Mouse (Mus musculus) MEL (cell line): ENCODE data around the gene Ppfibp1. TPM values are rescaled to one million over a fixed set of nuclear protein-coding genes. Genes with fewer than 3 reads are reported as not detected.

Experiments used
- DNase-seq: peaks from one replicate; pipeline ENCODE4 v3.0.0; 2011; ENCODE audit warnings: low read depth, low spot score
- H3K27ac ChIP-seq: 2 replicates; pipeline ENCODE4 v1.5.1; 2012; ENCODE audit warnings: low read depth, mild to moderate bottlenecking, control low read depth, low read length, moderate library complexity; ENCODE audit not compliant: control insufficient read depth
- H3K27me3 ChIP-seq, 2 experiments: fragments of 150-350 bp in 1 of 2; sonication (generic) in 1 of 2; 2 replicates each; pipeline ENCODE4 v1.6.1; 2012; ENCODE audit warnings: low read length in 2 of 2, mild to moderate bottlenecking in 2 of 2, improper control_type of control experiment in 1 of 2, moderate library complexity in 1 of 2; ENCODE audit not compliant: insufficient read depth in 2 of 2, control insufficient read depth in 1 of 2
- H3K36me3 ChIP-seq, 2 experiments: 2 replicates each; pipeline ENCODE4 v1.6.1; 2012 to 2014; ENCODE audit warnings: low read length in 2 of 2, improper control_type of control experiment in 1 of 2, inconsistent platforms in 1 of 2, mild to moderate bottlenecking in 1 of 2; ENCODE audit not compliant: insufficient read depth in 2 of 2, control insufficient read depth in 1 of 2
- H3K4me1 ChIP-seq, 2 experiments: fragments of 150-350 bp in 1 of 2; sonication (generic) in 1 of 2; 2 replicates each; pipeline ENCODE4 v1.6.1; 2012; ENCODE audit warnings: low read length in 2 of 2, improper control_type of control experiment in 1 of 2, mild to moderate bottlenecking in 1 of 2; ENCODE audit not compliant: insufficient read depth in 2 of 2, control insufficient read depth in 1 of 2
- H3K4me3 ChIP-seq, 2 experiments: fragments of 150-350 bp in 1 of 2; sonication (generic) in 1 of 2; 2 replicates each; pipeline ENCODE4 v1.5.1; 2012; ENCODE audit warnings: low read depth in 2 of 2, low read length in 2 of 2, mild to moderate bottlenecking in 2 of 2, moderate library complexity in 2 of 2, control low read depth in 1 of 2, improper control_type of control experiment in 1 of 2; ENCODE audit not compliant: control insufficient read depth in 1 of 2, insufficient read depth in 1 of 2
- H3K79me2 ChIP-seq: 2 replicates; pipeline ENCODE4 v1.6.1; 2012; ENCODE audit warnings: mild to moderate bottlenecking, low read length, moderate library complexity; ENCODE audit not compliant: control insufficient read depth, poor library complexity, insufficient read depth
- H3K9ac ChIP-seq: 2 replicates; pipeline ENCODE4 v1.6.1; 2012; ENCODE audit warnings: low read depth, mild to moderate bottlenecking, control low read depth, low read length, moderate library complexity; ENCODE audit not compliant: control insufficient read depth, poor library complexity, severe bottlenecking
- H3K9me3 ChIP-seq: fragments of 150-350 bp; sonication (generic); replicated peaks from 2 replicates; pipeline ENCODE4 v1.6.1; 2012; ENCODE audit warnings: mild to moderate bottlenecking, low read length, improper control_type of control experiment, moderate library complexity; ENCODE audit not compliant: insufficient read depth
- BHLHE40 ChIP-seq: IDR thresholded peaks from 2 replicates; pipeline ENCODE4 v1.6.1; 2012; ENCODE audit warnings: low read depth, mild to moderate bottlenecking, inconsistent platforms, low read length, improper control_type of control experiment, borderline replicate concordance
- CHD1 ChIP-seq: IDR thresholded peaks from 2 replicates; pipeline ENCODE4 v1.6.1; 2012; ENCODE audit warnings: low read depth, mild to moderate bottlenecking, inconsistent platforms, low read length, improper control_type of control experiment
- CHD2 ChIP-seq: IDR thresholded peaks from 2 replicates; pipeline ENCODE4 v1.6.1; 2011; ENCODE audit warnings: low read length, improper control_type of control experiment
- CTCF ChIP-seq, 3 experiments: IDR thresholded peaks in 2 of 3; conservative IDR thresholded peaks in 1 of 3; 2 replicates each; pipeline ENCODE4 v1.5.1; 2011 to 2012; ENCODE audit warnings: low read length in 3 of 3, low read depth in 2 of 3, mild to moderate bottlenecking in 2 of 3, improper control_type of control experiment in 1 of 3, inconsistent platforms in 1 of 3, mixed read lengths in 1 of 3, moderate library complexity in 1 of 3; ENCODE audit not compliant: control insufficient read depth in 1 of 3, insufficient read depth in 1 of 3, poor library complexity in 1 of 3, severe bottlenecking in 1 of 3
- E2F4 ChIP-seq: IDR thresholded peaks from 2 replicates; pipeline ENCODE4 v1.6.1; 2011; ENCODE audit warnings: low read depth, low read length, improper control_type of control experiment, borderline replicate concordance
- ELF1 ChIP-seq: IDR thresholded peaks from 2 replicates; pipeline ENCODE4 v1.6.1; 2014; ENCODE audit warnings: low read depth, mild to moderate bottlenecking, inconsistent platforms, low read length, improper control_type of control experiment, moderate library complexity
- EP300 ChIP-seq, 2 experiments: IDR thresholded peaks; 2 replicates each; pipeline ENCODE4 v1.6.1; 2011; ENCODE audit warnings: improper control_type of control experiment in 2 of 2, low read length in 2 of 2, low read depth in 1 of 2, mild to moderate bottlenecking in 1 of 2
- ETS1 ChIP-seq: IDR thresholded peaks from 2 replicates; pipeline ENCODE4 v1.6.1; 2012; ENCODE audit warnings: low read depth, mild to moderate bottlenecking, inconsistent platforms, low read length, improper control_type of control experiment, moderate library complexity
- GABPA ChIP-seq: IDR thresholded peaks from 2 replicates; pipeline ENCODE4 v1.6.1; 2012; ENCODE audit warnings: low read depth, mild to moderate bottlenecking, inconsistent platforms, low read length, improper control_type of control experiment, moderate library complexity
- HCFC1 ChIP-seq: IDR thresholded peaks from 2 replicates; pipeline ENCODE4 v1.6.1; 2012; ENCODE audit warnings: low read depth, mild to moderate bottlenecking, inconsistent platforms, low read length, improper control_type of control experiment, moderate library complexity
- KAT2A ChIP-seq: conservative IDR thresholded peaks from 2 replicates; pipeline ENCODE4 v1.6.1; 2012; ENCODE audit warnings: low read depth, low read length, improper control_type of control experiment, inconsistent platforms
- MAFK ChIP-seq: IDR thresholded peaks from 2 replicates; pipeline ENCODE4 v1.6.1; 2011; ENCODE audit warnings: low read depth, mild to moderate bottlenecking, low read length, improper control_type of control experiment, borderline replicate concordance
- MAZ ChIP-seq: IDR thresholded peaks from 2 replicates; pipeline ENCODE4 v1.6.1; 2012; ENCODE audit warnings: low read depth, mild to moderate bottlenecking, inconsistent platforms, low read length, improper control_type of control experiment
- MEF2A ChIP-seq: IDR thresholded peaks from 2 replicates; pipeline ENCODE4 v1.6.1; 2014; ENCODE audit warnings: low read depth, mild to moderate bottlenecking, inconsistent platforms, low read length, improper control_type of control experiment; ENCODE audit not compliant: poor library complexity, insufficient replicate concordance, severe bottlenecking; ENCODE audit errors: extremely low read depth
- MXI1 ChIP-seq: IDR thresholded peaks from 2 replicates; pipeline ENCODE4 v1.6.1; 2011; ENCODE audit warnings: mild to moderate bottlenecking, low read depth, low read length, improper control_type of control experiment
- MYB ChIP-seq: IDR thresholded peaks from 2 replicates; pipeline ENCODE4 v1.6.1; 2011; ENCODE audit warnings: mild to moderate bottlenecking, low read depth, low read length, improper control_type of control experiment
- MYC ChIP-seq: IDR thresholded peaks from 2 replicates; pipeline ENCODE4 v1.6.1; 2011; ENCODE audit warnings: low read depth, mild to moderate bottlenecking, low read length, improper control_type of control experiment, moderate library complexity
- NELFE ChIP-seq: IDR thresholded peaks from 2 replicates; pipeline ENCODE4 v1.6.1; 2011; ENCODE audit warnings: low read depth, low read length, improper control_type of control experiment
- USF1 ChIP-seq: IDR thresholded peaks from 2 replicates; pipeline ENCODE4 v1.6.1; 2014; ENCODE audit warnings: low read depth, mild to moderate bottlenecking, inconsistent platforms, low read length, improper control_type of control experiment, moderate library complexity
- ZC3H11A ChIP-seq: IDR thresholded peaks from 2 replicates; pipeline ENCODE4 v1.6.1; 2012; ENCODE audit warnings: low read depth, mild to moderate bottlenecking, inconsistent platforms, low read length, improper control_type of control experiment
- ZKSCAN1 ChIP-seq: IDR thresholded peaks from 2 replicates; pipeline ENCODE4 v1.6.1; 2012; ENCODE audit warnings: low read depth, mild to moderate bottlenecking, inconsistent platforms, low read length, improper control_type of control experiment, moderate library complexity
- ZMIZ1 ChIP-seq: IDR thresholded peaks from 2 replicates; pipeline ENCODE4 v1.6.1; 2012; ENCODE audit warnings: low read depth, mild to moderate bottlenecking, inconsistent platforms, low read length, improper control_type of control experiment, moderate library complexity
- polyA plus RNA-seq, 2 experiments: library from polyadenylated mRNA; stranded (reverse) in 1 of 2; unstranded in 1 of 2; fragments of >175 nt in 1 of 2; fragments of >200 nt in 1 of 2; gene quantifications; 2 replicates each; pipeline versions ENCODE4 v1.2.1 to v1.2.4; 2012; ENCODE audit warnings: low replicate concordance in 2 of 2, low read depth in 1 of 2; ENCODE audit not compliant: insufficient read length in 2 of 2, insufficient read depth in 1 of 2, missing spikeins in 1 of 2
- total RNA-seq: library from RNA; depleted of rRNA; stranded (reverse); fragments of 300-350 nt; gene quantifications from 2 replicates; pipeline ENCODE4 v1.2.3, GENCODE M21; 2012

The Ppfibp1 gene
- total and polyA plus RNA-seq, 3 experiments: 12.2 to 14.6 TPM; not detected in 1

GRCm38 (mm10) chr6:146871975-146872374, 16.3 kb upstream of the Ppfibp1 start:
- no peaks in the 10 kb centered on the region for H3K79me2 ChIP-seq
- peak; percentile 65 for DNase-seq
- no peaks in the 10 kb centered on the region for H3K27me3 ChIP-seq
- no peak overlapping the region for H3K4me3 ChIP-seq
- TF ChIP-seq EP300 (IDR thresholded peaks at IDR 0.05; ENCODE audit: low read depth in 1 of 2, low read length in 2 of 2) (peak; percentile 65 to 83; a peak in 3 of 4 replicates), ELF1 (no peak), MYB (peak; percentile 57; the same call in 1 of the 2 replicates), MEF2A (no peak), MXI1 (no peak), NELFE (0 out of 2 replicates have a peak, but pooled peaks have one; percentile 22), ETS1 (0 out of 2 replicates have a peak, but pooled peaks have one; percentile 21), MAFK (no peak), HCFC1 (no peak), MYC (0 out of 2 replicates have a peak, but pooled peaks have one; percentile 32), CHD2 (peak; percentile 47; the same call in 1 of the 2 replicates), ZMIZ1 (no peak)
- H3K36me3 ChIP-seq: peaks cover 0 to 18% of the 10 kb centered on the region in 2 experiments; a peak in 2 of 4 replicates
- H3K4me1 ChIP-seq: peaks cover 11 to 31% of the 10 kb centered on the region in 2 experiments
- no peaks in the 10 kb centered on the region for H3K9me3 ChIP-seq
- H3K9ac ChIP-seq: 0 out of 2 replicates have a peak overlapping the region, but pooled peaks have one; percentile 9
- peak overlapping the region; percentile 58; the same call in 1 of the 2 replicates for H3K27ac ChIP-seq

- no peak overlapping the region for H3K9ac ChIP-seq
- H3K4me1 ChIP-seq: peaks cover 11 to 31% of the 10 kb centered on the region in 2 experiments
- H3K27me3 ChIP-seq: no peaks in the 10 kb centered on the region
- no peaks in the 10 kb centered on the region for H3K79me2 ChIP-seq
- peak; percentile 44 for DNase-seq
- H3K4me3 ChIP-seq: no peak overlapping the region
- no peak overlapping the region for H3K27ac ChIP-seq
- TF ChIP-seq ELF1: no peak
- no peak for TF ChIP-seq MAFK
- no peak for TF ChIP-seq ETS1
- no peak for TF ChIP-seq MAZ
- no peak for TF ChIP-seq MYC
- no peak for TF ChIP-seq EP300 (IDR thresholded peaks at IDR 0.05; ENCODE audit: low read depth in 1 of 2, low read length in 2 of 2)
- TF ChIP-seq CTCF (IDR thresholded peaks at IDR 0.05 in 2 of 3, conservative IDR thresholded peaks at IDR 0.05 in 1 of 3; ENCODE audit: control insufficient read depth in 1 of 3, insufficient read depth in 1 of 3, low read depth in 2 of 3, low read length in 3 of 3, poor library complexity in 1 of 3, severe bottlenecking in 1 of 3): no peak
- no peak for TF ChIP-seq GABPA
- TF ChIP-seq MYB: no peak
- no peak for TF ChIP-seq E2F4
- no peak for TF ChIP-seq ZKSCAN1
- no peak for TF ChIP-seq BHLHE40
- no peak for TF ChIP-seq ZC3H11A
- no peak for TF ChIP-seq CHD1
- TF ChIP-seq HCFC1: no peak
- TF ChIP-seq USF1: no peak
- TF ChIP-seq KAT2A: no peak
- TF ChIP-seq MEF2A: no peak
- H3K9me3 ChIP-seq: no peaks in the 10 kb centered on the region
- H3K36me3 ChIP-seq: peaks cover 0 to 18% of the 10 kb centered on the region in 2 experiments; a peak in 2 of 4 replicates
These were observed 13.9 kb upstream of the Ppfibp1 start for GRCm38 (mm10) chr6:146874415-146874814.
